Mouse (Mus musculus): ENCODE measurements at regions not wholly inside any gene's neighbourhood (a gene's known extent, or its start where the extent isn't known, plus 50 kb on each side); places are given as distances from the start of the nearest gene placed in this dataset.

DNA sequence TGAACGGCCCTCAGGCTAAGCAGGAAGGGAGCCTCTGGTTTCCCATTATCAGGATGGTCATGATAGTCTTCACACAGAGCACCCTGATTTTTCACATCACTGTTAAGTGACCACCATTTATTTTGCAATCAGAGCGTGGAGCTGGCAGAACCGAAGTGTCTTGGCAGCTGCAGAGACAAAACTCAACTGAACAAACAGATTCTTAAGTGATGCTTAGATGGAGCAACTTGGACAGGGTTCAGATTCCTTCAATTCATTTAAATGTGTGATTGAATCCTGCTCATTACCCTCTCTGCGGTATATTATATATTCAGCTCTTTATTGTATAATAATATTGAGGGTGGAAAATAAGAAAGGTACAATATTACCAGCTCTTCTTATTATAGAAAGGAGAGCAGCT, 101.7 kb upstream of the Tank start:
- Histone ChIP-seq H3K36me3 (ENCODE audit: control insufficient read depth, insufficient read depth, low read length, poor library complexity, severe bottlenecking) (no peaks in the 10 kb centered on the region), H3K27me3 (ENCODE audit: control insufficient read depth, insufficient read depth, low read length, poor library complexity, severe bottlenecking) (no peaks in the 10 kb centered on the region)
- no peak for DNase-seq (ENCODE audit: low read depth, low spot score)

DNA sequence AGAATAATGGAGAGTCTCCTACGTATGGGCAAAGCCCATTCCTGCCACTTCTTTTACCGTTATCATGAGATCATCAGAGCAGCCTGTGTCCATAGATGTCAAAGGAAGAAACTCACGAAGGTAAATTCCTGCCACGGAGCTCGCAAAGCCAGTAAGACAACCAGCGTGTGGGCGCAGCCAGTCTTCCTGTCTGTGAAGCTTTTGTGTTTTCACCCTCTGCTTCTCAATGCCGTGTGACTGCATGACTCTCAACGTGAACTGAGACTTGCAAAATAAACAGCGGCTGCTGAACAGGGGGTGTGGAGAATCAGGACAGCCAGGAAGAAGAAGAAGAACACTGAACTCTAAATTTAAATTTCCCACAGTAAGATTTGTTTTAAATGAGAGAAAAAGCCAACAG, 103.8 kb upstream of the Tank start:
- no peaks in the 10 kb centered on the region for H3K36me3 ChIP-seq (ENCODE audit: control insufficient read depth, insufficient read depth, low read length, poor library complexity, severe bottlenecking)
- H3K27me3 ChIP-seq (ENCODE audit: control insufficient read depth, insufficient read depth, low read length, poor library complexity, severe bottlenecking): no peaks in the 10 kb centered on the region
- DNase-seq (ENCODE audit: low read depth, low spot score): no peak

DNA sequence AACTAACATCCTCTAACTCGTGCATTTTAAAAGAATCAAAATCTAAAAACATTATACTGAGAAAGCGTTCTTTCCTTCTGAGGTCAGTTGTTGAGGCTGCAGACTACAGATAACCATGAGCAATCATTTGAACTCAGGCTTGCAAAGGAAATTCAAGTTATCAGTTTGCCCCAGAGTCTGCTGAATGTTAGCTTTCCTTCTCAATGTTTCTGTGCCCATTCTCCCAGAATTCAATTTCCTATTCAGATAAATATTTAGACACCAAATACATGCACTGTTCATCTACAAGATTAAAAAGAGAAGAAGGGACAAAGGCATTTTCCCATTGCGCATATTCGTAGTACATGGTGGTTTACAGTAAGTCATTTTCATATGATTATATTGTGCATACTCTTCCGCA, 107.9 kb upstream of the Tank start:
- DNase-seq (ENCODE audit: low read depth, low spot score): no peak
- no peaks in the 10 kb centered on the region for H3K36me3 ChIP-seq (ENCODE audit: control insufficient read depth, insufficient read depth, low read length, poor library complexity, severe bottlenecking)
- no peaks in the 10 kb centered on the region for H3K27me3 ChIP-seq (ENCODE audit: control insufficient read depth, insufficient read depth, low read length, poor library complexity, severe bottlenecking)

DNA sequence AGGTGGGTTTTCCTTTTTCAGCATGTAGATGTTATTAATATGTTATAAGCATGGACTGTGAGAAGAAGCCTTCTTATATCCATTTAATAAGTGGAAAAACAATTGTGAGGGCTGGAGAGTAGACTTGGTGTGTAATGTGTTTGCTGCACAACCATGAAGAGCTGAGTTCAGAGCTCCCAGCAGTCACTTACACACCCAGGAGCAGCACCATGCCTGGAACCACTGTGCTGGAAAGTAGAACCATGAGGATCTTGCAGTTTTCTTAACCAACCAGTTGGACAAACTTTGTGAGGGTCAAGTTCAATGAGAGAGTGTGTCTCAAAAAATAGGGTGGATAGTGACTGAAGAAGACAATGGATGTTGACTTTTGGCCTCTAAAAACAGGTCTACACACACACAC, 108.3 kb upstream of the Tank start:
- Histone ChIP-seq H3K36me3 (ENCODE audit: control insufficient read depth, insufficient read depth, low read length, poor library complexity, severe bottlenecking) (no peaks in the 10 kb centered on the region), H3K27me3 (ENCODE audit: control insufficient read depth, insufficient read depth, low read length, poor library complexity, severe bottlenecking) (no peaks in the 10 kb centered on the region)
- DNase-seq (ENCODE audit: low read depth, low spot score): no peak

DNA sequence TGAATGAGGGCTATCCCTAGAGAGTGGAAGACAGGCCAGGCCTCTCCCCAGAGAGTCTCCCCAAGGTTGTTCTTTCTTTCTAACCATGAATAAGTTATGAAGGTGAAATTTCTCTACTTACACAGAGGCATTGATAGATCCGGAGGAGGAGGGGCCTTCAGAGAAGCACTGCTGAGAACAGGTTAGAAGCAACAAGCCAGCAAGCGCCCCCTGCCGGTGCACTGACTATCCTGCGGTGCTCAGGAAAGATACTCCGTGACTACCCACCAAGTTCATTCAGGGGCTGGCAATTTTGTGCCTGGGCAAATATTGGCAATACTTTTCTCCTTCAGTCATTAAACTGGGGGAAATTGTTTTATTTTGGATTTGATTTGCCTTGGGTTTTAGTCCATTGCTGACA, 122.5 kb upstream of the Tank start:
- DNase-seq (ENCODE audit: low read depth, low spot score): peak; percentile 50
- Histone ChIP-seq H3K36me3 (ENCODE audit: control insufficient read depth, insufficient read depth, low read length, poor library complexity, severe bottlenecking) (no peaks in the 10 kb centered on the region), H3K27me3 (ENCODE audit: control insufficient read depth, insufficient read depth, low read length, poor library complexity, severe bottlenecking) (no peaks in the 10 kb centered on the region)

DNA sequence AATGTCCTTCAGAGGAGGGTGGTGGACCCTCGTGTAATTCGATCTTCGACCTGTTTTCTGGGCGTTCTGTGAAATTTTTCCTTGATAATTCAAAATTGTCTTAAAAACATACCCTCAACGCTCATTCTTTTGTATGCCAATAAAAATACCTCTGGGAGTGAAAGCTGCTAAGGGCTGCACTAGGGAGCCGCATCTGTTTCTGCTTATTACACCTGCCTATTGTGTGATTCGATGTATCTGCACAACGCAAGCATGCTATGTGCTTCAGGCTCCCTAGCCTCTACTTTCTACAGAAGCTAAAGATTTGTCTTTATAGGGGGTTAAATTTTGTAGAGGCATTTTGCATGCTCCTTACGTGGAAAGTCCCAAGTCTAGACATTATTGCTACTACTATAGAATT, 123.7 kb upstream of the Tank start:
- Histone ChIP-seq H3K27me3 (ENCODE audit: control insufficient read depth, insufficient read depth, low read length, poor library complexity, severe bottlenecking) (no peaks in the 10 kb centered on the region), H3K36me3 (ENCODE audit: control insufficient read depth, insufficient read depth, low read length, poor library complexity, severe bottlenecking) (no peaks in the 10 kb centered on the region)
- DNase-seq (ENCODE audit: low read depth, low spot score): no peak

DNA sequence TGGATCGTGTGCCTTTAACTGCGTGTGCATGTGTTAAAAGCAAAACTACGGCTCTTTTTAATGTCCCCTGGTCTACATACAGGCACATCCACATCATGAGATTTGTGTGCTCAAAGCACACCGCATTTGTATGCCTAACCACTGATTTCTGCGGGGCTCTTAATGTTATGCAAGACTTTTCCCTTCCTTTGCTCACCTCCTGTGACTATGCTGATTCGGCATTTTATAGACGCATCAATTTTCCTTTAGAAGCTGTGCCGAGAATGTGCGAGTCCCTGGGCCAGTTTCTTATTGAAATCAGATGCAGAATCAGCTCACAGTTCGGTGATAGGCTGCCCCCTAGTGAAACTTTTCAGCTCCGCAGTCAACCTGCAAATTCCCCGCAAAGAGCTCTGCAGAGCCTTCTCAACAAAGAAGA, 124.1 kb upstream of the Tank start:
- DNase-seq (ENCODE audit: low read depth, low spot score): peak; percentile 72
- Histone ChIP-seq H3K36me3 (ENCODE audit: control insufficient read depth, insufficient read depth, low read length, poor library complexity, severe bottlenecking) (no peaks in the 10 kb centered on the region), H3K27me3 (ENCODE audit: control insufficient read depth, insufficient read depth, low read length, poor library complexity, severe bottlenecking) (no peaks in the 10 kb centered on the region)

DNA sequence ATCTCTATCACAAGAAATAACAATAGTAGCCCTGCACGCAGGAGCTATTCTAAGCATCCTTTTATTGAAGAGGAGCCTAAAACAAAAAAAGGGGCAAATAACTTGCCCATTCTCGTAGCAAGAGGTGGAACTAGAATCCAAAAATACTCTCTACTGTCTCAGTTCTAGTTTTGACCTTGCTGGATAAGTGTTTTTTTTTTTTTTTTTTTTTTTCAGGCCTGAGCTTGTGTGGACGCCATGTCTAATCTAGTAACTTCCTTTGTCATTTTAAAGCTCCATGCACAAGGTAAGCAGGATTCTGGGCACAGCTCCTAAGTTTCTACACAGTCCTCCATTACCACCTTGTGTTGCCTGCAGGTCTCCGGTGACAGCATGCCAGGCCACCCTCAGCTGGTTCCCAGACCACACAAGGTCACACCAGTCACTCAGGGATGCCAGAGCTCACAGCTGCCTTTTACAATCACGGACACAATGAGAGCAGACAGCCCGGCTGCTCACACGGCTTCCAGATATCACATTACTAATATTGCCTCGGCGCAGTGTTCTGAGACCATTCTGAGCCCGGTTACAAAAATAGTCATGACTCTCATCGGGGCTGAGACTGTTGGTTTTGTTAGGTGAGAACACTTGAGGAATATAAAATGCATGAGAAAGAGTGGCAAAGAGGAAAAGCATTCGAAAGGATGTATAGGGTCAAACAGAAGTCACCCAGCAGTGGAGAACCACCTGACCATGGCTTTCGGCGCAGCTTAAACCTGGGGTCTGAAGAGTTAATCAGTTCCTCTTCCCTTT, 124.7 kb upstream of the Tank start:
- no peak for DNase-seq (ENCODE audit: low read depth, low spot score)

DNA sequence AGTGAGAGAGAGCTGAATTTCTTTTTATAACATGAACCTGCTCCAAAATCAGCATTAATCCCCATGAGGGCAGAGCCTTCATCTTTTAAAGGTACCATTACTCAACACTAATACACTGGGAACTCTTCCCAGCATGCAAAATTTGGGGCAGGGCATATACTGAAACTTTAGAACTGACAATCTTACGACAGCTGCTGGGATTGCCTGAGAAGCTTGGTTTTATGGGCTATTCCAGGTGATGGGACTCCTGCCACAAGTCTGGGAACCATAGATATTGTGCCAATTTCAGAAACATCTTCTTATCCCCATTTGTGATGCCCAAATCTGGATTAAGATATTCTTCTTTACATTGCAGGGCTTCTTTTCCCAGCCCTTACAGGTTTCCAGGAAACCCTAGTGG, 125.8 kb upstream of the Tank start:
- DNase-seq (ENCODE audit: low read depth, low spot score): no peak
- Histone ChIP-seq H3K27me3 (ENCODE audit: control insufficient read depth, insufficient read depth, low read length, poor library complexity, severe bottlenecking) (no peaks in the 10 kb centered on the region), H3K36me3 (ENCODE audit: control insufficient read depth, insufficient read depth, low read length, poor library complexity, severe bottlenecking) (no peaks in the 10 kb centered on the region)

More for the DNA sequence above, 124.7 kb upstream of the Tank start:
- no peaks in the 10 kb centered on the region for H3K27me3 ChIP-seq (ENCODE audit: control insufficient read depth, insufficient read depth, low read length, poor library complexity, severe bottlenecking)
- H3K36me3 ChIP-seq (ENCODE audit: control insufficient read depth, insufficient read depth, low read length, poor library complexity, severe bottlenecking): no peaks in the 10 kb centered on the region

DNA sequence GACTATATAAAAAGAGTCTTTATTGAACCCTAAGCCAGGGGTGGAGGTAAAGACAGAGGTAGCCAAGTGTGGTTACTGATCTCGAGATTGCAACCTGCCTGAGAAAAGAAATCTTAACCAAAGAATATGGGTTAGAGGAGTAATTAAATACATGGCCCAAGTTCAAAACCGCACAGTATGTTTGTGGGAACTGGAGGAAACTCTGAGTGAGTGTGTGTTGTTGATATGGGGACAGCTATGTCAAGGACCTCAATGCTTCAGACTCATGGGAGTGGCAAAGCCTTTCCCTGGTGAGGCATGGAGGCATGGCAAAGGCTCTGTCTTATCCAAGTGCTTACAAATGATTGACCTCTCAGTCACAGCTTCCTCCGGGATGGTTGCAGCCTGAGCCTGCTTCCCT, 127.7 kb upstream of the Tank start:
- Histone ChIP-seq H3K27me3 (ENCODE audit: control insufficient read depth, insufficient read depth, low read length, poor library complexity, severe bottlenecking) (no peaks in the 10 kb centered on the region), H3K36me3 (ENCODE audit: control insufficient read depth, insufficient read depth, low read length, poor library complexity, severe bottlenecking) (no peaks in the 10 kb centered on the region)
- DNase-seq (ENCODE audit: low read depth, low spot score): no peak

DNA sequence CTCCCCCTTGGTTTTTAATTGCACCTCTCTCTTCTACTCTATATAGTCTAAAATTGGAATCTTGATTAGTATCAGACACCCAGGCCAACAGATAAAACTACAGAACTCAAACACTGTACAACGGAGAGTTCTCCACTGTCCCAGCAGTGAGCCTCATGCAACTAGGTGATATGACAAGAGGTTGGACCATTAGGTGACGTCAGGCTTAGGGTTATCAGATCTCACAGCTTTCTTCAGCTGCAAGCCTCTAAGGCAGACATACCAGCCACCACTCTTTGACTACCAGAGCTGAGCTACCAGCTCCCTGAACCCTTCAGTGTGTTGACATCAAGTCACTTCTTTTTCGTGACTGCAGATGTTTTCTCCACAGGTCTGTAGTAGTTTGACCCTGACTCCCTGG, 141.8 kb upstream of the Tank start:
- no peak for DNase-seq (ENCODE audit: low read depth, low spot score)
- no peaks in the 10 kb centered on the region for H3K27me3 ChIP-seq (ENCODE audit: control insufficient read depth, insufficient read depth, low read length, poor library complexity, severe bottlenecking)

DNA sequence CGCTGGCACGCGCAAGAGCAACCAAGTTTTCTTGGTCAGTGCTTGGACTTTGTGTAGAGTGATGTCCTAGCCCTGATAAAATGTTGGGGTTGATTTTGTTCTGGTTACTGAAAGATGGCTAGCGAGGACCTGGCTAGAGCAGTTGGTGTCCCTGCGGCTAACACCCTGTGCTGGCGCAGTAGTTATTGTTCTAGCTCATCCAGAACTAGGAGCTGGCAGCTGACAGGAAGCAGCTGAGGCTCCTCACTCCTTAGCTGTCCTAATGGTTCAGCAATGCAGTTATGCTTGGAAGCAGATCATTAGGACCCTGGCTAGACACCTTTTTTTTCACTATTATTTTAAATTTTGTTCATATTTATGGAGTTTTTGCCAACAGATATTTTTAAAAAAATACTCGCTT, 170.5 kb upstream of the Tank start:
- Histone ChIP-seq H3K36me3 (ENCODE audit: control insufficient read depth, insufficient read depth, low read length, poor library complexity, severe bottlenecking) (no peaks in the 10 kb centered on the region), H3K27me3 (ENCODE audit: control insufficient read depth, insufficient read depth, low read length, poor library complexity, severe bottlenecking) (no peaks in the 10 kb centered on the region)
- DNase-seq (ENCODE audit: low read depth, low spot score): no peak

More for the DNA sequence above, 141.8 kb upstream of the Tank start:
- H3K36me3 ChIP-seq (ENCODE audit: control insufficient read depth, insufficient read depth, low read length, poor library complexity, severe bottlenecking): no peaks in the 10 kb centered on the region

DNA sequence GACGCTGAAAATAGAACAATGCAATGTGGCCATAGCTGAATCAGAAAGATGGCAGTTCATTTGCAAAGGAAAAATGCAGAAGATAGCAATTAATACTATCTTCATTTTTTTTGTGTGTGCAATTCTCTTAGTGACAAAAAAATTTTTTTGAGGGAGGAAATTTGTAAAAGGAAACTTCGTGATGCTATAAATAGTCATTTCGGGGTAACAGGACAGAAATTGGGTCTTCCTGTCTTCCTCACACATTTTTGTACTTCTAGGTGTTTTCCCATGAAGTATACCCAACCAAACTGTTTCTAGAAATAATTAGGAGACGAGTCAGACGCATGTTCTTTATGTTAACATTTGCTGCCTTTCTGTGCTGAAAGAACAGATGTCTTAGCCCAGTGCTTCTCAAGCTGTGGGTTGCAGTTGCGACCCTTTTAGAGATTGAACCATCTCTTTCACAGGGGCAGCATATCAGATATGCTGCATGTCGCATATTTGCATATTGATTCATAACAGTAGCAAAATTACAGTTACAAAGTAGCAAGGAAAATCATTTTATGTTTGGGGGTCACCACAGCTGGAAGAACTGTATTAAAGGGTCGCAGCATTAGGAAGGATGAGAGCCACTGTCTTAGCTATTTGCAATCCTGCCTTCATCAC, 172.2 kb upstream of the Tank start:
- no peaks in the 10 kb centered on the region for H3K36me3 ChIP-seq (ENCODE audit: control insufficient read depth, insufficient read depth, low read length, poor library complexity, severe bottlenecking)
- no peak for DNase-seq (ENCODE audit: low read depth, low spot score)

DNA sequence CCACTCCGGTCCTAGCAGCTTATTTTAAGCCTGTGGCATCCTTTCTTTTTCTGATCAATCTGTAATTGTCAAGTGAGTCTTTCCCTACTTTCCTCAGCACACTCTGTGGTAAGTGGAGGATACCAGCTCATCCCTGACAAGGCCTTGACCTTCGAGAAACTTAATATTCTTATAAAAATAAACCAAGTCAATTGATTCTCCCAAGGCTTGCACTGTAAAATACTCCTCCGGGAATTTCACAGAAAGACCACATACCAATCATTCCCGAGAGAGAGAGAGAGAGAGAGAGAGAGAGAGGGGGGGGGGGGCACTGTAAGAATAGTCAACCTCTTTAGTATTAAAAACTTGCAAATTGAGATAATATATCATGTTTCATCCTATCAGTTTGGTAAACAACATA, 173.1 kb upstream of the Tank start:
- no peak for DNase-seq (ENCODE audit: low read depth, low spot score)
- Histone ChIP-seq H3K36me3 (ENCODE audit: control insufficient read depth, insufficient read depth, low read length, poor library complexity, severe bottlenecking) (no peaks in the 10 kb centered on the region), H3K27me3 (ENCODE audit: control insufficient read depth, insufficient read depth, low read length, poor library complexity, severe bottlenecking) (0 out of 2 replicates have a peak, but pooled peaks cover 2% of the 10 kb centered on the region)

More for the DNA sequence above, 172.2 kb upstream of the Tank start:
- H3K27me3 ChIP-seq (ENCODE audit: control insufficient read depth, insufficient read depth, low read length, poor library complexity, severe bottlenecking): no peaks in the 10 kb centered on the region

DNA sequence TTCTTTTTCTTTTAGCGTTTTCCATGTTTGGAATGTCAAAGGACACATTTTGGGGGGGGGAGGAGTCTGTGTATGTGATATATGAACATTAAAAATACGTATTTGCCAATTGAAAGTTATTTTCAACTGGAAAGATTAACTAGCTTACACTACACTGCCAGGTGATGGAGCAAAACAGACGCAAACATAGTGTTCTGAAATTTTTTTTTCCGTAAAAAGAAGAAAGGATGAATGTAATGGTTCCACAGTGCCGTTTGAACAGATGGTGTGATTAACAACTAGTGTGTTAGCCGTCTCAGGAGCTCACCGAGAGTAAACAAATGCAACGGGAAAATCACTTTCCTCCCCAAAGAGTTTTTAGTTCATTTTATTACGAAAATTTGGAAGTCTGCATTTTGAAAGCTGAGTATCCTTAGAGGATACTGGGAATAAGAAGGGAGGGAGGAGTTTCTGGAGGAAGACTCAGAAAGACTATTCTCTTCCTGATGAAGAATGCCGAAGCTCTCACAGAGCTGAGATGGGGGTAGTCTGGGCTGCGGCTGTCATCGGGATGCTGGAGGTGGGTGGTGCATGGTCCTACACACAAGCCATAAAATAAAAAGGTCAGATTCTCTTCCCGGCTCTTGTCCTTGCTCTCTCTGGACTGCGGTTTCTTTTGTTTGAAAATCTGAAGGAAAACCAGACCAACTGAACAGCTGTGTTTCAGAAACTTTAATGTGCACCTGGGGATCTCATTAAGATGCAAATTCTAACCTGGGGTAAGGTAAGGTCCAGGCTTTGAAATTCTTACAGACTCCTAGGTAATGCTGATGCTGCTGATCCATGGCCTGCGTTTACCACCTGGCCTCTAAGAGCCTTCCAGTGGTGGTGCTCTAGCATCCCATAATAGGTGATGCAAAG, 175.5 kb upstream of the Tank start:
- Histone ChIP-seq H3K27me3 (ENCODE audit: control insufficient read depth, insufficient read depth, low read length, poor library complexity, severe bottlenecking) (0 out of 2 replicates have a peak, but pooled peaks cover 2% of the 10 kb centered on the region), H3K36me3 (ENCODE audit: control insufficient read depth, insufficient read depth, low read length, poor library complexity, severe bottlenecking) (no peaks in the 10 kb centered on the region)
- DNase-seq (ENCODE audit: low read depth, low spot score): no peak

Data from splenic B cell, adult 2 months (primary cell).